Mouse (Mus musculus) small intestine, adult 2 months (tissue): ENCODE measurements around the gene Otud7a. TPM values are rescaled to one million over a fixed set of nuclear protein-coding genes. Genes with fewer than 3 reads are reported as not detected.

ENCODE experiments used
- H3K27ac ChIP-seq: fragments of 200-500 bp; 2 replicates; pipeline ENCODE4 v1.5.1; 2012; ENCODE audit warnings: low read depth, low read length, control low read depth, inconsistent platforms; ENCODE audit not compliant: insufficient read depth
- H3K27me3 ChIP-seq: fragments of 200-500 bp; 2 replicates; pipeline ENCODE4 v1.6.1; 2012; ENCODE audit warnings: mild to moderate bottlenecking, moderate library complexity, low read length, inconsistent platforms; ENCODE audit not compliant: control insufficient read depth, insufficient read depth
- H3K36me3 ChIP-seq: fragments of 200-500 bp; 2 replicates; pipeline ENCODE4 v1.6.1; 2012; ENCODE audit warnings: mild to moderate bottlenecking, low read length, control low read depth, inconsistent platforms; ENCODE audit not compliant: control insufficient read depth, insufficient read depth
- H3K4me1 ChIP-seq: fragments of 200-500 bp; 2 replicates; pipeline ENCODE4 v1.6.1; 2012; ENCODE audit warnings: low read length, inconsistent platforms, mixed read lengths; ENCODE audit not compliant: control insufficient read depth, insufficient read depth, insufficient read length
- H3K4me3 ChIP-seq: fragments of 200-500 bp; 2 replicates; pipeline ENCODE4 v1.5.1; 2012; ENCODE audit warnings: low read depth, mild to moderate bottlenecking, control low read depth, inconsistent platforms, low read length, moderate library complexity
- CTCF ChIP-seq: fragments of 200-500 bp; IDR thresholded peaks from 2 replicates; pipeline ENCODE4 v1.5.1; 2012; ENCODE audit warnings: low read depth, mild to moderate bottlenecking, control low read depth, inconsistent platforms, low read length, moderate library complexity, mixed read lengths; ENCODE audit not compliant: insufficient replicate concordance, insufficient read length; ENCODE audit errors: extremely low read depth
- POLR2A ChIP-seq: fragments of 200-500 bp; IDR thresholded peaks from 2 replicates; pipeline ENCODE4 v1.6.1; 2012; ENCODE audit warnings: low read depth, mild to moderate bottlenecking, control low read depth, inconsistent platforms, low read length, moderate library complexity
- WGBS: fragments of 180-500 bp; shearing (Covaris S2); methylation state at CpG from one replicate; pipeline ENCODE4 v1.1.7; 2018; 5-methylcytosine and 5-hydroxymethylcytosine counted together
- polyA plus RNA-seq: library from polyadenylated mRNA; depleted of rRNA; stranded (reverse); fragments of >200 nt; gene quantifications from 2 replicates; pipeline ENCODE4 v1.2.3, GENCODE M21; 2012; rRNA removed

Gene Otud7a
- polyA plus RNA-seq, 1 experiment = 0.15 TPM

DNA sequence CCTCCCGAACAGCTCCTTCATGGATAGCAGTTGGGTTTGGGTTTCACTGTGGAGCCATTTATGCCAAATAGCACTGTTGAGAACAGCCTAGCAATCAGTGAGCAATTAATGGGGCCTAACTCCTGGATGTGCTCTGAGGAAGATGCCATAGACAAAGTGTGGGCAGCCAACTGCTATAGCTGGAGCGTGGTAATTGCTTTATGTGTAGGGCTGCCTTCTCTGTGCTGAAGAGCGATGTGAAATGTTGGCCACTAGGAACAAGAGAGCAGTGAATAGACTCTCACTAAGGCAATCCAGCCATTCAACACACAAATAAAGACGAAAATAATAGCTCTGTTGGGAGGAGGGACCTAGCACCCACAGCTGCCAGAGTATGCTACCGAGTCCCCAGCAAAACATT is 345.2 kb downstream of the Otud7a start:
- TF ChIP-seq POLR2A (no peak), CTCF (no peak)
- no peaks in the 10 kb centered on the region for H3K27me3 ChIP-seq
- no peaks in the 10 kb centered on the region for H3K4me1 ChIP-seq
- no peak overlapping the region for H3K4me3 ChIP-seq
- H3K36me3 ChIP-seq = no peaks in the 10 kb centered on the region
- H3K27ac ChIP-seq = no peak overlapping the region
- 89% methylated on average over 5 of the region's 5 CpGs for WGBS

GRCm38 (mm10) chr7:63796001-63796632 is 351.6 kb downstream of the Otud7a start:
- Histone ChIP-seq H3K27me3 (no peaks in the 10 kb centered on the region), H3K4me3 (no peak overlapping the region), H3K27ac (no peak overlapping the region), H3K36me3 (no peaks in the 10 kb centered on the region), H3K4me1 (no peaks in the 10 kb centered on the region)
- TF ChIP-seq POLR2A = no peak
- TF ChIP-seq CTCF = no peak
- 64% methylated on average over 8 of the region's 8 CpGs for WGBS

GRCm38 (mm10) chr7:63798446-63798845 is 353.9 kb downstream of the Otud7a start:
- Histone ChIP-seq H3K4me3 (no peak overlapping the region), H3K27ac (no peak overlapping the region), H3K27me3 (no peaks in the 10 kb centered on the region), H3K4me1 (no peaks in the 10 kb centered on the region), H3K36me3 (no peaks in the 10 kb centered on the region)
- no peak for TF ChIP-seq POLR2A
- no peak for TF ChIP-seq CTCF
- 81% methylated on average over 3 of the region's 3 CpGs for WGBS

GRCm38 (mm10) chr7:63799304-63799703 is 354.8 kb downstream of the Otud7a start:
- H3K27ac ChIP-seq = no peak overlapping the region
- H3K4me1 ChIP-seq = no peaks in the 10 kb centered on the region
- H3K36me3 ChIP-seq = no peaks in the 10 kb centered on the region
- no peaks in the 10 kb centered on the region for H3K27me3 ChIP-seq
- WGBS = 85% methylated on average over 7 of the region's 7 CpGs
- no peak overlapping the region for H3K4me3 ChIP-seq
- TF ChIP-seq POLR2A = no peak
- TF ChIP-seq CTCF = no peak

DNA sequence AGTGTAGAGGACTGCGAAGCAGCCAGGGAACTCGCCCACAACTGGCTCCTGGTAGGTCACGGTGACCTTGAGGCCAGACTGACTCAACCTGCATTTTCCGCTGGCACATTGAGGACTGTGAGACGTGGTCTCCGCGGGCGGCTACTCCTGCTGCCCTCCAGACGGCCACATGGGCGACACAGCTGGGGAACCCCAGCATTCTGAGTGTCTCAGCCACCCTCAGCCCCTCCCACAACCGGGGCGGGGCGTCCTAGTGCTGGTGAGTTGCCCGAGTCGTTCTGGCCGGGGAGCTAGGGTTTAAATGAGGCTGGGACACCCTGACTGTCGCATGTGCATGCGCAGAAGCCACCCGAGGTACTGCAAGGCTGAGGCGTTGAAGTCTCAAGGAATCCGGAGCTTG is 358.2 kb downstream of the Otud7a start:
- H3K27me3 ChIP-seq = no peaks in the 10 kb centered on the region
- no peaks in the 10 kb centered on the region for H3K36me3 ChIP-seq
- H3K27ac ChIP-seq = no peak overlapping the region
- H3K4me3 ChIP-seq = no peak overlapping the region
- no peak for TF ChIP-seq CTCF
- TF ChIP-seq POLR2A = no peak
- no peaks in the 10 kb centered on the region for H3K4me1 ChIP-seq
- 88% methylated on average over 21 of the region's 21 CpGs for WGBS

Other genes with a start within 250 kb of the Otud7a start
- 0.06 TPM in 1 of 2 replicates, not detected in the other for gene Chrna7, start 232.2 kb upstream of the Otud7a start, polyA plus RNA-seq